Comparison of ENCODE assay signal across 28 mouse cellular contexts in genomic region chr8:86615095-86615769, GRCm38 (mm10). TPM values are rescaled to one million over a fixed set of nuclear protein-coding genes. Genes with fewer than 3 reads are reported as not detected.
DNase-seq lines count a peak whose midpoint lies in the region; ATAC-seq lines count a peak whose summit lies in the region.
"Had no signal": no experiment of that assay in that cellular context is flagged by ENCODE, and none has a peak within 500 bp of the region (broad histone marks: within the 10 kb centered on the region; RNA-seq: fewer than 3 reads in every experiment).

No protein-coding gene starts in this region.

- peak; percentile 53; the same call in 1 of the 2 replicates for ATAC-seq in liver, embryonic 13.5 days (ENCODE audit: low read depth)
- peak; percentile 66 for ATAC-seq in liver, embryonic 16.5 days (ENCODE audit: low read depth)
- peak; percentile 45; the same call in 1 of the 2 replicates for ATAC-seq in megakaryocyte-erythroid progenitor cell, adult 5-6 weeks (replicated peaks; ENCODE audit: low FRiP score, low TSS enrichment, poor library complexity, severe bottlenecking)
- ATAC-seq: activated CD4-positive, CD25-positive, alpha-beta regulatory T cell, adult 4 months; forebrain, embryonic 14.5 days; forebrain, postnatal 0 days; hindbrain, postnatal 0 days had no signal

- H3K4me3 ChIP-seq in liver, embryonic 13.5 days (replicated peaks) = no peak overlapping the region
- H3K4me3 ChIP-seq in liver, embryonic 16.5 days (ENCODE audit: low read depth, low read length) = no peak overlapping the region
- H3K4me3 ChIP-seq: embryonic facial prominence, embryonic 12.5 days; embryonic facial prominence, embryonic 15.5 days; heart, adult 2 months; heart, embryonic 10.5 days; heart, embryonic 13.5 days had no signal

- intact Hi-C loops in left cerebral cortex, postnatal 14 days (cut with DNase I) = no loop called here

- no peaks in the 10 kb centered on the region for H3K36me3 ChIP-seq in liver, embryonic 13.5 days
- no peaks in the 10 kb centered on the region for H3K36me3 ChIP-seq in liver, embryonic 16.5 days (ENCODE audit: control insufficient read depth, insufficient read depth)
- H3K36me3 ChIP-seq: embryonic facial prominence, embryonic 12.5 days; embryonic facial prominence, embryonic 15.5 days; heart, embryonic 10.5 days; heart, embryonic 13.5 days had no signal

- H3K27ac ChIP-seq in liver, embryonic 13.5 days = no peak overlapping the region
- H3K27ac ChIP-seq in liver, embryonic 16.5 days (ENCODE audit: low read length) = peak overlapping the region; percentile 42
- H3K27ac ChIP-seq: embryonic facial prominence, embryonic 12.5 days; embryonic facial prominence, embryonic 15.5 days; heart, adult 2 months; heart, embryonic 10.5 days; heart, embryonic 13.5 days; hindbrain, embryonic 14.5 days; hindbrain, postnatal 0 days had no signal

- H3K27me3 ChIP-seq in liver, embryonic 13.5 days = no peaks in the 10 kb centered on the region
- no peaks in the 10 kb centered on the region for H3K27me3 ChIP-seq in liver, embryonic 16.5 days (ENCODE audit: control insufficient read depth, insufficient read depth, low read depth, low read length)
- H3K27me3 ChIP-seq: embryonic facial prominence, embryonic 12.5 days; embryonic facial prominence, embryonic 15.5 days; heart, embryonic 13.5 days had no signal

- WGBS in liver, embryonic 13.5 days (ENCODE audit: insufficient replicate concordance) = 68% methylated on average over 6 of the region's 6 CpGs
- WGBS in liver, embryonic 16.5 days (ENCODE audit: insufficient replicate concordance) = 73% methylated on average over 6 of the region's 6 CpGs

- DNase-seq in A20 (ENCODE audit: low read depth, low spot score) = peak; percentile 22
- no peak for DNase-seq in liver, embryonic 13.5 days
- no peak for DNase-seq in cerebellum, adult 18-20 months
- no peak for DNase-seq in cerebellum, postnatal 14 days
- DNase-seq in left cerebral cortex, postnatal 14 days (ENCODE audit: low spot score in 2 of 2) = no peak
- DNase-seq: adrenal gland, adult 8-10 months; adrenal gland, postnatal 25 days; cerebellum, adult 11-12 months; cerebellum, adult 9-10 months; cerebellum, postnatal 25 days; forebrain, postnatal 0 days; gastrocnemius, postnatal 25 days; heart, adult 2 months; heart, postnatal 14 days; heart, postnatal 4 days had no signal

- no peak overlapping the region for H3K4me2 ChIP-seq in liver, embryonic 13.5 days
- H3K4me2 ChIP-seq in liver, embryonic 16.5 days (ENCODE audit: low read depth, low read length) = no peak overlapping the region
- H3K4me2 ChIP-seq: embryonic facial prominence, embryonic 12.5 days; embryonic facial prominence, embryonic 15.5 days; heart, embryonic 13.5 days; hindbrain, embryonic 14.5 days had no signal

- H3K4me1 ChIP-seq in liver, embryonic 13.5 days (replicated peaks) = peaks cover 17% of the 10 kb centered on the region
- H3K4me1 ChIP-seq in liver, embryonic 16.5 days (ENCODE audit: control insufficient read depth, low read depth, low read length) = peaks cover 14% of the 10 kb centered on the region
- H3K4me1 ChIP-seq: embryonic facial prominence, embryonic 12.5 days; embryonic facial prominence, embryonic 15.5 days; heart, embryonic 10.5 days; heart, embryonic 13.5 days had no signal

- H3K9ac ChIP-seq in liver, embryonic 13.5 days = no peak overlapping the region
- no peak overlapping the region for H3K9ac ChIP-seq in liver, embryonic 16.5 days (ENCODE audit: low read depth, low read length)
- H3K9ac ChIP-seq: embryonic facial prominence, embryonic 12.5 days; embryonic facial prominence, embryonic 15.5 days; forebrain, postnatal 0 days; heart, embryonic 13.5 days; hindbrain, embryonic 14.5 days had no signal

- H3K9me3 ChIP-seq in liver, embryonic 13.5 days (replicated peaks) = no peaks in the 10 kb centered on the region; the same call in 1 of the 2 replicates
- no peaks in the 10 kb centered on the region for H3K9me3 ChIP-seq in liver, embryonic 16.5 days (replicated peaks; ENCODE audit: control insufficient read depth, low read length)
- H3K9me3 ChIP-seq: embryonic facial prominence, embryonic 12.5 days; embryonic facial prominence, embryonic 15.5 days; heart, embryonic 10.5 days; heart, embryonic 13.5 days had no signal

RNA-seq across cellular contexts. Expression of gene Lonp2, which starts 8.6 kb away (rescaled TPM):
- polyA plus RNA-seq in liver, embryonic 13.5 days (2015; fragmentation: Nextera tagmentation; extraction: Ambion mirVana) = 34.5 and 42.2 TPM in 2 replicates
- polyA plus RNA-seq in liver, embryonic 16.5 days (2015; fragmentation: Nextera tagmentation; extraction: Ambion mirVana) = 39.8 and 40.3 TPM in 2 replicates
- 45.0 and 53.9 TPM in 2 replicates for total RNA-seq in megakaryocyte-erythroid progenitor cell, adult 5-6 weeks (2014; fragmentation: Nextera tagmentation)
- total RNA-seq in megakaryocyte-erythroid progenitor cell, adult 5-6 weeks (2017) = 76.4 and 77.0 TPM in 2 replicates
- 10 to 100 TPM; 49.2 to 57.8 TPM for total RNA-seq in left cerebral cortex, postnatal 14 days (2021)

RNA-seq across cellular contexts. Expression of gene Abcc12, which starts 34.7 kb away (rescaled TPM):
- polyA plus RNA-seq in liver, embryonic 13.5 days (2015; fragmentation: Nextera tagmentation; extraction: Ambion mirVana) = not detected in 2 replicates
- polyA plus RNA-seq in liver, embryonic 16.5 days (2015; fragmentation: Nextera tagmentation; extraction: Ambion mirVana) = not detected in 2 replicates
- not detected in 2 replicates for total RNA-seq in megakaryocyte-erythroid progenitor cell, adult 5-6 weeks (2014; fragmentation: Nextera tagmentation)
- total RNA-seq in megakaryocyte-erythroid progenitor cell, adult 5-6 weeks (2017) = not detected in 2 replicates
- under 1 TPM; 0.13 to 0.34 TPM for total RNA-seq in left cerebral cortex, postnatal 14 days (2021)
- total RNA-seq: adrenal gland, postnatal 25 days; common myeloid progenitor, adult 5-6 weeks; granulocyte monocyte progenitor cell, adult 5-6 weeks; heart, adult 2 months had no signal
- polyA plus RNA-seq: activated CD4-positive, CD25-positive, alpha-beta regulatory T cell, adult 4 months; heart, embryonic 10.5 days; heart, embryonic 13.5 days; hindbrain, embryonic 11.5 days had no signal
